Mouse (Mus musculus) layer of hippocampus, adult 11-12 months (tissue): Measurements from ENCODE around the gene Adamts17.

ENCODE experiments used
- DNase-seq: peaks from one replicate; pipeline ENCODE4 v3.0.0; 2022; ENCODE audit warnings: low spot score

Adamts17 gene

DNA sequence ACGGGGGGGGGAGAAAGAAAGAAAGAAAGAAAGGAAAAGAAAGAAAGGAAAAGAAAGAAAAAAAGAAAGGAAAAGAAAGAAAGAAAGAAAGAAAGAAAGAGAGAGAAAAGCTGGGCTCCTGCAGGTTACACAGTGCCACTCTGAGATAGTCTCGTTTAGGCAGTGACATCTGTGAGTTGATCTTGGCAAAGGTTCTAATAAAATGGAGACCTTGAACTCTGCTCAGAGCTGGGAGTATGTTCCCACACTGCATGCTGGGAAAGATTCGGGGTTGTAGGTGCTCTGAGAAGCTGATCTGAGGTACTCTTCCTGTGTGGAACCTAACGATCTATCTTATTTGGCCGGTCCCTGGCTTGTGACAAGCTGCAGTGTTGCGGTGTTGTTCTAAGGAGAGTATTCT, 7.0 kb downstream of the Adamts17 start:
- DNase-seq, result no peak

DNA sequence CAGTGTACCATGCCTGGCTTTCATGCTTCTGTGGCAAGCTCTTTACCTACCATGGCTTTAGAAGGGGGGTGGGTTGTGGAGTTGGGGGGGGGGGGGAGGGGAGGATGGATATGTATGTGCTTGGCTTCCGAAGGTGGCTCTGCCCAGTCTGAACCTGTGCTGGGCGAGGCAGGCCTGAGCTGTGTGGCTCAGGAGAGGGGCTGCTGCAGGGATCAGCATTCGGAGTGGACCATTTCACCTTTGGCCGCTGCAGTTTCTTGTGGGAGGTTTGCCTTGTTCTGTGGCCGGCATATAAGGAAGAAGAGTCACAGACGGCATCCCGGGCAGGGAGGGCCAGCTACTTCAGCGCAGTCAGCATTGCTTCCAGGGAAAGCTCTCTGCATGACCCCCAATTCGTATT, 7.8 kb downstream of the Adamts17 start:
- no peak for DNase-seq

DNA sequence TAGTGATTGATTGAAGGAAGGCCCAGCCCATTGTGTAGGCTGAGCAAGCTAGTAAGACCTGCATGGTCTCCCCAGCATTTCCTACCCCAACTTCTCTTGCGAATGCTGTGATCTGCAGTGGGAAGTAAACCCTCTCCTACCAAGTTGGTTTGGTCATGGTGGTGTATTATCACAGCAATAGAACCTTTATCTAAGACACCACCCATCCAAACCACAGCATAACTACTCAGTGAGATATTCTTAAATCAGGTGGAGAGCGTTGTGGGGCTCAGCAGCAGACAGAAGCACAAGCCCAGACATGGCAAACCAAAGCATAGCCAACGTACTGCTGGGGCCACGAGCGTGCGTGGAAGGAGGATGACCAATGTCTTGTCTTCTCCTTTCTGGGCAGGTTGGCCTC, 9.8 kb downstream of the Adamts17 start:
- no peak for DNase-seq

DNA sequence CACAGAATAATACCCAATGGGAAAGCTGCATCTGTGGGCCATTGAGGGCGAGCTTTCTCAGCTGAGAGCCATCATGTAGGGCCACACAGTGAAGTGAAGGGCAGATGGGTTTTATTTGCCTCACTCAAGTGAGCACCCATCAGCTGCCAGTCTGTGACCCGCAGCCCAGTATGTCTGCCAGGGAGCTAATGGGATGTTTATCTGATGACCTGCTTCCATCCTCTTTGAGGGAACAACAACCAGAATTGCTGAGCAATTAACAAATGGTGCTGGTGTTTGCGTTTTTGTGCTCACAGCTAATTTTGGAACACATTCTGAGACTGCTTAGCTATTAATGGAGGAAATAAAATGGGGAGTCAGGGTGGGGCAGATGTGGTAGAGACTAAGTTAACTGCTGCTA, 12.6 kb downstream of the Adamts17 start:
- DNase-seq, result no peak

DNA sequence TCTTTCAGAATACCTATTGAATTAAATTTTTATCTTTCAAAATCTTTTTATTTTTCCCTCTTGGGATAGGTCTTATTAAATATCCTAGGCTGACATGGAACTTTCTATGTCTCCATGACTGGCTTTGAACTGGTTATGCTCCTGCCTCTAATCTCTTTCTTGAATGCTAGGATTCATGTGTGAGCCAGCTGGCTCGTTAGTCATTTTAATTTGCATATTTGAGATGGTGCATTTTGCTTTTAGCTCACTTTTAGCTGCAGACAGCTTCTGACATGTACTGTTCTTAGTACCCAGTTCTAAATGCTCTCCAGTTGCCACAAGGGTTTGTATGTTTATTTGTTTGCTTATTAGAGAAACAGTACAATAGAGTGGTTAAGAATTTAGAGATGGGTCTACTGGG, 18.1 kb downstream of the Adamts17 start:
- no peak for DNase-seq

DNA sequence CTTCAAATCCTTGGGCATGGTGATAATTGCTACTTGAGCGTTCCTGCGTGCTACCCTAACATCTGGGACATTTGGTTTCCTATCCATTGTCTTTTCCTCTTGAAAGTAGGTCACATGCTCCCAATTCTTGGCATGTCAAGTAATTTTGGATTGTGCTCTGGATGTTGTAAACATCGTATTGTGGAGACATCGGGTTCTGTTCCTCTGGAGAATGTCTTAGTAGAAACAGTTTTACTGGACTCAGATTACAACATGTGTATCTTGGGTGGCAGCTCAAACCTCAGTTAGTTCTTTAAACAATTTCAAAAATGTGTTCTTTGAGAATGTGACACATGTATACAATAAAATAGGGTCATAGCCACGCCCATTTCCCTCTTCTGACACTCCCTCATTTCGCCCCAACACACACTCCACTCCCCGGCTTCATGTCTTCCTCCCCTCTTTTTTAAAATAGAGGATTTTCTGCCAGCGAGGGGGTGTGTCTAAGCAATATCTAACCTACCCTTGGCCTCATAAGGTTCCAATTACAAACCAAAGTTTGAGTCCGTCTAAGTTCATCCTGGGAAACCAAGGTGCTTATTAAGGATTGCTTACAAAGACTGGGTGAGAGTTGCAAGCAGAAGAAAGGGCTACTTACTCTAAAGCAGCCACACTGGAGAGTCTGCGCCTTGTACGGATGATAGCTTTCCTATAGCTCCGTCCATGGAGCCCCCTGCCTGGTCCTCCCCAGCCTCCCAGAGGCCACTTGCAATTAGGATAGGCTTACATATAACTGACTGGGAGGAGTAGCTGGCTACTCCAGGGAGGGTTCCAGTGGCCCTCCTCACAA, 18.9 kb downstream of the Adamts17 start:
- no peak for DNase-seq

DNA sequence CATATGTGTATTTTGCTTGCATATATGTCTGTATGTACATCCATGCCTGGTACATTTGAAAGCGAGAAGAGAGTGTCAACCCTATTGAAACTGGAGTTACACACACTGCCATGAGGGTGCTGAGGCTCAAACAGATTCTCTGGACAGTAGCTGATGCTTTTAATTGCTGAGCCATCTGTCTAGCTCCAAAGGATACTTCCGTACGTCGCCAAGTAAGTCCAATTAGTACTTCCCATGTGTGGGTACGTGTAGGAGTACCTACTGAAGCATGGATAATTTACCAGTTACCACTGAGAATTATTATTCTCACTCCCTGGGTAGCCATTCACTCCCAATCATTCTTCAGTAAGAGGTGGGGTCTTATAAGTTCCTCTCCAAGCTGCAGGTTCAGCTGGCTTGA, 19.7 kb downstream of the Adamts17 start:
- no peak for DNase-seq

DNA sequence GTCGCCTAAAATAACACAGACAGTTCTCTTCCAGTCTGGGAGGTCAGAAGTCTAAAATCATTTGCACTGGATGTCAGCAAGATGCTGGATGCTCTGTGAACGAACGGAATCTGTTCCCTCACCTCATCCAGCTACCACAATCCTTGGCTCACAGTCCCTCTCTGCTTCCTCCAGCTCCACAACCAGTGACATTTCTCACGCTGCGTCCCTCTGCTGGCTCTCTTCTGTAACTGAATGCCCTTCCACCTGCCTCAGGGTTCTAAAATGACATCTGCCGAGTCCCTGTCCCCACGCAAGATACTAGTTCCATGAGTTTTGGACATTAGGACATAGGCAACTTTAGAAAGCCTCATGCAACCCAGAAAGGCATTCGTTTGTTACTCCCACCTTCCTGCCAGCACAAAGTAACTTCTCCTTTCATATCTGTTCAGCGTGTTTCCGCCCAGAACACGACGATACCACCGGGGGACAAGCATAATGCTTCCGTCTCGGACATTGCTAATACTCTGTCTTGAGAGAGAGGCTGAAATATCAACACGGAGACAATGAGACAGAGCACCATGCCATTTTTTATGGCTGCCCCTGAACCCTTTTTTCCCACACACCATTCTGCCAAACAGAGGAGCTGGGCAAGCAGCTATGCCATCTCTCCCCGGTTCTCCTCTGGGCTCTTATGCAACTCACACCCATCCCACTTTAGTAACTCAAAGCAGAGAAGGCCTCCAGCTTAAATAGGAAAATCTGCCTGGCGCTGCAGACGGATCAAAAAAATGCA, 27.6 kb downstream of the Adamts17 start:
- peak; percentile 41 for DNase-seq

DNA sequence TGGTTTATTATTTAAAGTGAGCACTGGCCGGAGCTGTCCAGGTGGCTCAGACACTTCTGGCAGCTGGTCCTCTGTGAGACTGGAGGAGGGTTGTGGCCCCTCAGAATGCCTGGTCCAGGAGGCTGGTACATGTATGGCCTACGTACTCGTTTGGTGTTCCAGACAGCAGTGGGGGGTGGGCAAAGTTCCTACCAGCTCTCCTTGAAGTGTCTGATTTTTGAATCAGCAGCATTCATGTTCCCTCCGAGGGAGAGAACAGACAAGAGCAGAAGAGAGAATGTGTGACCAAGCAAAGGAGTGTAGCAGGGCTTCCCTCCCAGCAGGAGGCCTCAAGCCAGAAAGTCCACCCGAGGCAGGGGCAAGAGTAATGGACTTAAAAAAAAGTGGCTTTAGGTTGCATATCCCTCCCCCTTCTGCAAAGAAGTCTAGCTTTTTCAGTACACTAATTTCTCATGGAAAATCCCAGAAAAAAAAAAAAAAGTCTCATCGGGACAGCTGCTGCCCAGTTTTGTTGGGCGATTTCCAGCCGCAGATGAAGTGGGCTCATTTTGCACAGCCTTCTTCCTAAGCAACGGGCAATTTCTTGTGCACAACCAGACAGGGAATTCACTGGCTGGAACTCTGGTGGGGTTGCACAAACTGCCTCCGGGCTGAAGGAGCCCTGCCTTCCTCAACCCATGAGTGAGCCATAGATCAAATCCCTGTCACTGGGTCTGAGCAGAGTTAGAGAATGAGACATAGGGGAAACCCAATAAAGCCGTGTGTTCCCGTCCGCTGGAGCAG, 28.4 kb downstream of the Adamts17 start:
- peak; percentile 63 for DNase-seq

DNA sequence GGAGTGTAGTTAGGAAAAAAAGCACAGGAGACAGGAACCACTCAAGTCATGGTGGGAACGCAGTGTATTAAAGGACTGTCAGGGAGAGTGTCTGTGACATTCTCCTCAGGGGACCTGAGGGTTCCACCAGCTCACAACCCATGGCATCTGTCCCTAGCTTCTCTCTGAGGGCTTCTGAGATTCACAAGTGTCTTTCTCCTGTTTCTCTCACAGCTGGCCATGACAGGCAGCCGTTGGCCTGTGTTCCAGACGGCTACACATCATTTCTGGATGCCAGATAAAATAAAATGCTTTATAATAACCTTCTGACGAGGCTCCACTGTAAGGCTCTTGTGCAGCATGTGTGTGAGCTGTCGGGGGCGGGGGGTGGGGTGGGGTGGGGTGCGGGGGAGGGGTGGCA, 32.0 kb downstream of the Adamts17 start:
- DNase-seq, result no peak

DNA sequence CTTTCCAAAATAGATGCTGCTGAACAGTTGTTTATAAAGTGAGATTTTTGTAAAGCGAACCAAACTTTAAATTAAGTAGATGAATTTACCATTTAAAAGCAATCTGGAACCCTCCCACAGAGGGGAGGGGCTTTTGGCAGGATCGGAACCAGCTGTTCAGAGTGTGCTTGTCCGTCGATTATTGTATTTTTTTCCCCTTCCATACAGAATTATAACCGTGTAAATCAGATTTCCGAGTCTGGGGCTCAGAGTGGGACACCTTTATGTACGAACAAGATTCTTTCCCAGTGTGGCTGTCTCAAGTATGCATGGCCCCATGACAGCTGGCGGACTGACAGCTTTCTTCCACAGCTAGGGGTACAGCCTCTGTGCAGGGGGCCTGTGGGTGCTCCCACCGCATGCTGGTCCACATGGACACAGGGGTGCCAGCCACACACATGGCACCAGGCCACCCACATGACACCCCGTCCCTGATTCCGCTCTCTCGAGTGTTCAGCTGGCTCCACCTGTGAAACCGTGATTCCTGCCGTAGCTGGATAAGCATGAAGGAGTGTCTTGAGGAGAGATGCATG, 32.5 kb downstream of the Adamts17 start:
- DNase-seq, result no peak

DNA sequence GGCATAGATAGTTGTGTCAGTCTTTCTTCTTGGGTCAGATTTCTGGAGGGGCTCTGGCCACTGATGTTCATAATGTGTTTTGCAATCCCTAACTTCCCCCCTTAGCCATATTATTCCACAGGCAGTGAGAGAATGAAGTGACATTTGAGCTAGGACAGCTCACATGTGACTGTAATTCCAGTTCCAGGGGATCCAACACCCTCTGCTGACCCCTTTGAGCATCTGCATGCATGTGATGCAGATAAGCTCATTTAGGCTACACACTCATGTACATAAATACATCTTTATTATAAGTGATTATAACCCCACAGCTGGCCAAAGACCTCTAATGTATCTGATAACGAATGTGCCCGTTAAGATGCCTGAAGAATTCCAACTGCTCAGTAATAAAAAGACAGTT, 33.7 kb downstream of the Adamts17 start:
- no peak for DNase-seq

DNA sequence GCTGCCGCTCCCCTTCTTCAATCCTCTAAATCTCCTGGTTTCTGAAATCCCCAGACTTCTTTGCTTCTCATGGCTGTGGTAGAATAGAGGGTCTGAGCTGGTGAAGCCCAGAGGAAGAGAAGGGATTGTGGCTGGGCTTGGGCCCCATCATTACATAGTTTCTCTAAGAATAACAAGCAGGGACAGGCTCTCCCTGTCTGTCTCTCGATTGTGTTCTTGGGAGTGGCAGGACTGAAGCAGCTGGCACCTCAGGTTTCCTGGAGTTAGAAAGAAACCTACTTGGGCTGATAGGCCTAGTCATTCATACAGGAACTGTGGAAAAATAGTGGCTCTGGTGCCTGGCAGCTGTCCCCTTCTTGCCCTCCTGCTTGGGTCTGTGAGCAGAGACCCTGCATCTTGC, 51.9 kb downstream of the Adamts17 start:
- no peak for DNase-seq

DNA sequence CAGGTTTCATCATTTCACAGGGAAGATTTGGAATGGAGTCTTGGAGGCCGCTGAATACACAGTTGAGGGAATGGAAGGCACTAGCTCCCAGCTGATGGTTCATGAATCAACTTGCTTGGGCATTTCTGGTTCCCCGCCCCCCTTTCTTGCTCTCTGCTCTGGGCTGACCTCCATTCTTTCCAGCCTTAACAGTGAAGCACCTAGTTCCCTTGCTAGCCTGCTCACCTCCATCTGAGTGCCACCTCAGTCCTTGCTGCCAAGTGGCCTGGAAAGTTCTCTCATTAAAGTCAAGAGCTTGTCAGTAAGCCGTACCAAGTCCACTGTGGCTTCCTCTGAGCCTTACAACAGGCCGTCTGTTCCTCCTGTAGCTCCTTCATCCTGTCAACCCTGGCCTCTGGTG, 52.6 kb downstream of the Adamts17 start:
- no peak for DNase-seq

DNA sequence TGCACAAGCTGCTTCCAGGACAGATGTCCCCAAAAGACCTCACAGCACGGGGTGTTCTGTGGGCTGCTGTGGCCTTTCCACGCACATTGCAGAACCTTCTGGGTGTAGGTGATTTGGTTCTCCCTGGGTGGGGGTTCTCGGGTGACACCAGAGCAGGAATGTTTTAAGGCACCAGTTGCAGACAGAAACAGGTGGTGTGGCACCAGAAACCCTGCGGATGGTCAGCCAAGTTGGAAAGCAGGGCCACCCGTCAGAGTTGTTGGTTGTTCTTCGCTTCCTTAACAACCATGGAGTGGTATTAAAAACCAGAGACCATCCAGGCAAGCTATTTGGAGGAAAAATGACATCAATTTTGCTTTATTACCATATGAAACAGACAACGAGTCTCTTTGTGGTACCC, 62.8 kb downstream of the Adamts17 start:
- DNase-seq, result no peak

DNA sequence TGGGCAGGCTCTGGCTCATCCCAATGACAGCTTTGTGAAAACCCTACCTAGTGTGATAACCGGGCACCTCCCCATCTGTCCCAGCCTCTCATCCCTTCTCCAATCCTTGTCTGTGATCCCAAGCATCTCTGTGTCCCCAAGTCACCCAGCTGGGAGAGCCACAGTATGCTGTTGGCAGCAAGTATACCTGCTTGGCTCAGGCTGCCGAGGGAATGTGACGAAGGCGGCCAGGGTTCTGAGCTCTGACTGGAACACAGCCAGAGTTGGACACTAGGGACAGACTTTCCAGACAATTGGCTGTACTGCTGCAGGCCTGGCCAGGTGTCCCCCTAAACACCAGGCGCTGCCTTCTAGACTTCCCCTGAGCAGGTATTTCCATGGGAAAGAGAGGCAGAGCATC, 63.5 kb downstream of the Adamts17 start:
- DNase-seq, result no peak

DNA sequence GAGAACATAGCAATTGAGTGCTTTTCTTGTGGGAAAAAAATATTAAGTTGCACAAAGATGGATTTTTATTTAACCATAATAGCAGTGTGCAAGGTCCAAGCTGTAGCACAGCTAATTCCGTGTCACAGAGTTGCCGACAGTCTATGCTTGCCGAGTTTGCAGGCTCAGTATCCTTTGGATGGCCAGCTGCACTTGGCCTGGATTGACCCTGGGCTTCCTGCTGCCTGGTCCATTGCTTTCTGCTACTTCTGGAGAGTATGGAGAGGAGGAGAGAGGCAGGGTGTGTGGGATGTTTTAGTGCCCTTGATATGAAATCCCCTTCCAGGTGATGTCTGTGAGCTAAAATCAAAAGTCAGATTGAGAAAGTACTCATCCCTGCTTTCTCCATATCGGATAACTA, 66.4 kb downstream of the Adamts17 start:
- no peak for DNase-seq

DNA sequence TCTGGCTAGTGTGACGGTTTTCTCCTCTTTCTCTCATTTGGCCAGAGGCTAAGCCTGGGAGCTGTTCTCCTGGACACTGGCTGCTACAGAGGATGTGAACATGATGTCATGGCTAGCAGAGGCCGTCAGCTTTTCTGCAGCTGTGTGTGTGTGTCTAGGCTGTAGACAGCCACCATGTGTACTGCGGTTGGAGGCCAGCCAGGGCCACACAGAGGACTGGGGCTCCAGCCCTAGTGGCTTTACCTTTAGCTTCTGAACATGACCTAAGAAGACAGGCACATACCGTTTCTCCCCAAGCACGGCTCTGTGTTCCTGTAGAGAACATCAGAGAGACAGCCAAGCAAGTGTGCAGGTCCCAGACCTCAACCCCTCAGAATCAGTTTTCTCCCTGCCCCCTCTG, 73.3 kb downstream of the Adamts17 start:
- DNase-seq, result no peak

DNA sequence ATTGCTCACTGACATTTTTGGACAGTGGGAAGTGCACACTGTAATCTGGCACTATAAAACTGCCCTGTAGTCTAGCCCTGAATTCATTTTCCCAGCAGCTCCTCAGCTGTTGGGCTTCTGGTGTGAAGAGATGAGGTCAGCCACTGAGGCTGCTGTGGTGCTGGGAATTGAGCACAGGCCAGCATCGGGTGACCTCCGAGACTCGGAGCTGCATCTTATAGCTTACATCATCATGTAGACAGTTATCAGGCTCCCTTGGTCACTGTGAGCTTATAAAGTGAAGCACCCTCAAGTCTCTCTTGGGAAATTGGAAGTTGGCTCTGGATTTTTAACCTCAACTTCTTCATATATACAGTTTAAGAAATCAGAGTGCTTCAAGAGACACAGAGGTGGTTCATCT, 84.1 kb downstream of the Adamts17 start:
- no peak for DNase-seq

DNA sequence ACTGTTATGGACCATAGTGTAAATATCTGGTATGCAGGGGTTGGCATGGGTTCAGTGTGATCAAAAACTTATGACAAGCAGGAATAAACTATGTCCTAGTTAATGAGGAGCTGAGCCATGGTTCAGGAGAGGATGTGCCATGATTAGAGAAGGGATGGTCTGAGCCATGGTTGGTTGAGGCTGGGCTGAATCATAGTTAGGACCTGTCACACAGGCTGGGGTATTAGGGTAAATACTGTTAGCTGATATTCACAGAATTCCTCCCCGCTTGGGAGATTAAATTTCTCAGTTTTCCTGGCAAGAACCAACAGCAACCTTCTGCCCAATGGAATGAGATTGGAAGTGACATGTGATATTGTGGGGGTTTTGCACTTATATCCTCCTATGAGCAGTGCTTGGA, 84.6 kb downstream of the Adamts17 start:
- DNase-seq, result no peak

DNA sequence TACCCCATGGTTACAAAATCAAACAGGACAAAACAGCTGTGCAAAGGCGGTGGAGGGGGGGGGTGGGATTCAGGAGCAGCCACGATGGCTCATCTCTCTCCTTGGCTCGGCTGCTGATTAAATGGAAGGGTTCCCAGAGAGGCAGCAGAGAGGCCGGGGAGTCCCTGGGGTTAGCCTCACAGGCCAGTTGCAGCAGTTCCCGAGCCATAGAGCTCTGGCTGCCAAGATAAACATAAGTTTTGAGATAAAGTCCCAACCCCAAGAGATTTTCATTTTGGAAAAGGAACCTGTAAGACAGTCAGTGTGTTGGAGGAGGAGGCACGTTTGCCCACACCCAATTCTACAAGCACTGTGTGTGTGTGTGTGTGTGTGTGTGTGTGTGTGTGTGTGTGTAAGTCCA, 89.7 kb downstream of the Adamts17 start:
- DNase-seq, result no peak

DNA sequence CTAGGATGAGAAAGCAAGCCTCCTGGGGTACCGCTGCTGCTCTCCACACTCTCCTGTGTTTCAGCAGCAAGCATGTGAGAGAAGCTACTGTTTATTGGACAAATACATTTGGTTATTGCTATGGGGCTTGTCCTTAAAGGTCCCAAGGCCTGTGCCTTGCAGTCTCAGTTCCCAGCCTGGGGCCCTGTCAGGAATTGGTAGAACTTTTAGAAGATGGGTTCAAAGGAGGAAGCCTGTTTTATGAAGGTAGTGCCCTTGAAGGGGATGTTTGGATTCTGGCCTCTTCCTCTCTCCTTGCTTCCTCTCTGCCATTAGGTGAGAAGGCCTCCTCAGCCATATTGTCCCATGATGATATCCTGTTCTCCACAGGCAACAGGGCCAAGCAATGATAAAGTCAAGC, 91.8 kb downstream of the Adamts17 start:
- no peak for DNase-seq

DNA sequence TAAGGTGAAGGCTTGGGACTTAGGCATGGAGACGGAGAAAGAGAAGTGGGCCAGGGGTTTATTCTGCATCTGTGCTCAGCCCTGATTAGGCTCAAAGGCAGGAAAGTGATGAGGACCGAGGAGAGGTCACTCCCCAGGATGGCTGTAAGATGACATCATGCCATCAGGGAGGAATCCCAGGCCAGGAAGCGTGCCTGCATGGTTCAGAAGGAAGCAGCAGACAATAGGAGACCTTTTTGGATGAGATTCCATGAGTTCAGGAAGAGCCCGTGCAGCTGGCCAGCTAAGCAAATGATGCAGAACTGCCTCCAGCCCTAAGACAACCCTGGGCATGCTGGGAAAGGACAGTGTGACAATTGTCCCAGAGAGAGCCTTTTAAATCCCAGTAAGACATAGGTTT, 93.7 kb downstream of the Adamts17 start:
- DNase-seq, result no peak
